Mouse (Mus musculus) stomach, embryonic 14.5 days (tissue): ENCODE data around the gene Hectd3. TPM values are rescaled to one million over a fixed set of nuclear protein-coding genes. Genes with fewer than 3 reads are reported as not detected.
A peak's percentile ranks its signal among the peaks of the same experiment; 100 is the strongest.

Source experiments
- ATAC-seq: fragments of 200-750 bp; cut with Nextera tagmentation; 2 replicates; pipeline ENCODE4 v1.8.0; 2017; ENCODE audit warnings: low read depth, moderate TSS enrichment; ENCODE audit not compliant: insufficient number of reproducible peaks, insufficient read depth, low FRiP score
- H3K27ac ChIP-seq: fragments of 300-500 bp; sonication (generic); 2 replicates; pipeline ENCODE4 v1.5.1; 2014; ENCODE audit warnings: mild to moderate bottlenecking, low read length, moderate library complexity, mixed read lengths
- H3K27me3 ChIP-seq: fragments of 300-500 bp; sonication (generic); 2 replicates; pipeline ENCODE4 v1.6.1; 2014; ENCODE audit warnings: low read length, control low read depth, mixed read lengths; ENCODE audit not compliant: control insufficient read depth, insufficient read depth
- H3K36me3 ChIP-seq: fragments of 300-500 bp; sonication (generic); 2 replicates; pipeline ENCODE4 v1.6.1; 2014; ENCODE audit warnings: mild to moderate bottlenecking, control low read depth, low read length, moderate library complexity, mixed read lengths; ENCODE audit not compliant: control insufficient read depth, insufficient read depth
- H3K4me1 ChIP-seq: fragments of 300-500 bp; sonication (generic); 2 replicates; pipeline ENCODE4 v1.6.1; 2014; ENCODE audit warnings: low read length, control low read depth, mixed read lengths; ENCODE audit not compliant: control insufficient read depth, insufficient read depth
- H3K4me2 ChIP-seq: fragments of 300-500 bp; sonication (generic); replicated peaks from 2 replicates; pipeline ENCODE4 v1.6.1; 2014; ENCODE audit warnings: low read depth, low read length, control low read depth
- H3K4me3 ChIP-seq: fragments of 300-500 bp; sonication (generic); 2 replicates; pipeline ENCODE4 v1.5.1; 2014; ENCODE audit warnings: low read depth, low read length, control low read depth
- H3K9ac ChIP-seq: fragments of 300-500 bp; sonication (generic); replicated peaks from 2 replicates; pipeline ENCODE4 v1.6.1; 2014; ENCODE audit warnings: low read depth, mild to moderate bottlenecking, control low read depth, low read length, moderate library complexity, mixed read lengths
- H3K9me3 ChIP-seq: fragments of 300-500 bp; sonication (generic); 2 replicates; pipeline ENCODE4 v1.6.1; 2016; ENCODE audit warnings: low read depth, low read length, control low read depth; ENCODE audit not compliant: control insufficient read depth
- whole genome bisulfite sequencing: fragments of 180-500 bp; shearing (Covaris S2); extraction: QIAGEN DNeasy Blood & Tissue Kit; methylation state at CpG from one replicate; pipeline ENCODE4 v1.1.7; 2014; 5-methylcytosine and 5-hydroxymethylcytosine counted together
- polyA plus RNA-seq: library from polyadenylated mRNA; unstranded; fragments of >200 nt; fragmentation: Nextera tagmentation; extraction: Ambion mirVana; gene quantifications from 2 replicates; pipeline ENCODE4 v1.2.1, GENCODE M21; 2014

The Hectd3 gene
- polyA plus RNA-seq, 1 experiment from 2014 or later = 5.6 TPM

DNA sequence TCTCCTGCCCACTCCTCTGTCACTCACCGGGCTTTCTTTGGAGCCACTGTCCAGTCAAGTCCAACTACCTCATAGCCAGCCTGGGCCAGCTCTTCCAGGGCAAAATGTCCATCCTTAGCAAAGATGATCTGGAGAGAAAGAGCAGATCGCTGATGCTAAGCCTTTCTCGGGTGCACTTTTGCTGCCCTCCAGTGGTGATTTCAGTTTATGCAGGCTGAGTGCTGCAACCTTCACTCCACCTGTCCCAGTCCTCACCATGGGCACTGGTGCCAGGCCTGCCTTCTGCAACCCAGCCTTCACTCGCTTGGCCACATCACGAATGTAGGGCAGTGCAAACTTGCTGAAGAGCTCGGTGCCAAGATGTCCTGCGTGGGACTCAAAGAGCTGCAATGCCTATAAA lies 3.8 kb upstream of the Hectd3 start:
- H3K27ac ChIP-seq = no peak overlapping the region
- 12% methylated on average over 7 of the region's 7 CpGs for WGBS
- H3K9ac ChIP-seq = no peak overlapping the region
- no peaks in the 10 kb centered on the region for H3K27me3 ChIP-seq
- no peak overlapping the region for H3K4me3 ChIP-seq
- H3K9me3 ChIP-seq = no peaks in the 10 kb centered on the region
- H3K4me1 ChIP-seq = peaks cover 9% of the 10 kb centered on the region
- no peaks in the 10 kb centered on the region for H3K36me3 ChIP-seq
- no peak for ATAC-seq
- no peak overlapping the region for H3K4me2 ChIP-seq

DNA sequence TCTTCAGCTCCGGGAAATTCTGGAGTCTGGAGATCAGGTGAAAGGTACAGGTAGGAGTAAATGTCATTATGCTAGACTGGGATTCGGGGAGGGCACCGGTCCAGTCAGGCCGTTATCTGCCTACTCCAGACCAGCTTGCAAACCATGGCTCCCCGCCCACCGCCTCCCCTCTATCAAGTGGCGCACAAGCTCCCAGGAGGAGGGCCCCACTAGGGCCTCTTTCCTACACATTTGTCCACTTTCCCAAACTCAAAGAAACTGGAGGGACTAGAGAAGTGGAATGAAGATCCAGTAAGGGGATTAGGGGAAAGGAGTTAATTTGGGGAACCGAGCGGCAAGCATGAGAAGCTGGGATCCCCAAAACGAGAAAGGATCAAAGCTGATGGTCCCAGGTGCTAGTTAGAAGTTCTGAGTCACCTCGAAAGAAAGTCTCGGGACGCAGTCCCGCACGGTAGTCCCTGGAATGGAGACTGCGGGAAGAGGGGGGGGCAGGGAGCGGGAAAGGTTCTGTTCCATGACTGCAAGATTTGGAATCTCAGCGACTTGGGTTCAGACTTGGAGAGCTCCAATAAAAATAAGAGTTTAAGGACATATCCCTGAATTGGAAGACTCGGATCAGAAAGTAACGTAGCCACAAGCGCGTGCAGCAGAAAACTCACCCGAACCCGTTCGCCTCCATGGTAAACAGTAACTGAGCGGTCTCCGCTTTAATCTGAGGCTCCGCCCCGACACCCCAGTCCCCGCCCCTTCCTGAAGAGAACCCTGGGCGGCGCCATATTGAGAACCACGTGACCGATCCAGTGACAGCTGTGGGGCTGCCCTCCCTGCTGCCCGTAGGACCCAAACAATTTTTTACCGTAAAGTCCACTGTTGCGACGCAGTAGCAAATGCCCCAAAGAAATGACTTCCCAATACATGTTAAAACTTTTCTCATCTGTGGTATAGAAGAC lies 1.2 kb upstream of the Hectd3 start, which contains the start of gene Urod:
TSS of gene Urod (minus strand) at position 742 of the 950 bp plus-strand sequence.
- no peaks in the 10 kb centered on the region for H3K36me3 ChIP-seq
- no peaks in the 10 kb centered on the region for H3K9me3 ChIP-seq
- peak within 1 kb of the TSS; percentile 99 for H3K4me2 ChIP-seq
- H3K4me1 ChIP-seq = peaks cover 9% of the 10 kb centered on the region
- peak within 1 kb of the TSS; percentile 63 for H3K9ac ChIP-seq
- ATAC-seq = peak; percentile 93
- WGBS = under 1% methylated on average over 38 of the region's 38 CpGs
- peak within 1 kb of the TSS; percentile 97 for H3K4me3 ChIP-seq
- H3K27me3 ChIP-seq = no peaks in the 10 kb centered on the region
- H3K27ac ChIP-seq = peak within 1 kb of the TSS; percentile 18; the same call in 1 of the 2 replicates

DNA sequence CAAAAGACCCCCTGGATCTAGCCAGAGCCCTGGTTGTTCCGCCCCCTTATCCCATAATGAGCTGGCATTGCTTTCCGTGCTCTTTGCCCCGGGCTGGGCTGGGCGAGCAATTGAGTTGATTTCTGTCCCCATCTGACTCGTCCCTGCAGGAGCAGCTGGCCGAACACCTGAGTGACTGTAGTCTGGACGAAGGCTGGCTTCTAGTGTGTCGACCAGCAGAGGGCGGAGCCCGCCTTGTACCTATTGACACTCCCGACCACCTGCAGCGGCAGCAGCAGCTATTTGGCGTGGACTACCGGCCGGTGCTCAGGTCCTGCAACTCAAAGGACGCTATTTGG lies 650 bp downstream of the Hectd3 start:
- Histone ChIP-seq H3K27ac (no peak overlapping the region), H3K36me3 (peaks cover 9% of the 10 kb centered on the region), H3K9ac (peak overlapping the region; percentile 63), H3K4me1 (peaks cover 9% of the 10 kb centered on the region), H3K9me3 (no peaks in the 10 kb centered on the region), H3K4me3 (peak overlapping the region; percentile 97), H3K4me2 (peak overlapping the region; percentile 99), H3K27me3 (no peaks in the 10 kb centered on the region)
- WGBS = under 1% methylated on average over 16 of the region's 16 CpGs
- ATAC-seq = 0 out of 2 replicates have a peak, but pooled peaks have one; percentile 10

DNA sequence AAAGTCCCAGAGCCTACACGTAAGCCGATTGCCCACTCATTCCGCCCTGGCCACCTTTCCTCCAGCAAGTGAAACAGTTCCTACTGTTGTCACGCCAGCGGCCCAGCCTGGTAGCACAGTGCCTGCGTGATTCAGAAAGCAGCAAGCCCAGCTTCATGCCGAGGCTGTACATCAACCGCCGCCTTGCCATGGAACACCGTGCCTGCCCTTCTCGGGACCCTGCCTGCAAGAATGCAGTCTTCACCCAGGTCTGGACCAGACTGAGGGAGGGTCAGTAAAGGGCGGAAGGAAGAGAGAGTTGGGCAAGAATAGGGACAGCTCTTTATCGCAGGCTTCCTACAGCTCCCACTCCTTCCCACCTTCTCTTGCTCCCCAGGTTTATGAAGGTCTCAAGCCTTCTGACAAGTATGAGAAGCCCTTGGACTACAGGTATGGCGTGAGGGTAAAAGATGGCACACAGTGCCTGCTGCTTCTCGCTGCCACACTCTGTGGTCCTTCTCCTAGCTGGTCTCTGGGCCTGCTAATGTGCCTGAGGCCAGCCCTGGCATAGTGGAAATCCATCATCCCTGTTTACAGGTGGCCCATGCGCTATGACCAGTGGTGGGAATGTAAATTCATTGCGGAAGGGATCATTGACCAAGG lies 4.5 kb downstream of the Hectd3 start:
- Histone ChIP-seq H3K4me2 (no peak overlapping the region), H3K4me3 (no peak overlapping the region), H3K9ac (no peak overlapping the region), H3K36me3 (peaks cover 9% of the 10 kb centered on the region), H3K4me1 (peaks cover 8% of the 10 kb centered on the region), H3K9me3 (no peaks in the 10 kb centered on the region), H3K27me3 (no peaks in the 10 kb centered on the region), H3K27ac (no peak overlapping the region)
- 90% methylated on average over 17 of the region's 17 CpGs for WGBS
- ATAC-seq = no peak

DNA sequence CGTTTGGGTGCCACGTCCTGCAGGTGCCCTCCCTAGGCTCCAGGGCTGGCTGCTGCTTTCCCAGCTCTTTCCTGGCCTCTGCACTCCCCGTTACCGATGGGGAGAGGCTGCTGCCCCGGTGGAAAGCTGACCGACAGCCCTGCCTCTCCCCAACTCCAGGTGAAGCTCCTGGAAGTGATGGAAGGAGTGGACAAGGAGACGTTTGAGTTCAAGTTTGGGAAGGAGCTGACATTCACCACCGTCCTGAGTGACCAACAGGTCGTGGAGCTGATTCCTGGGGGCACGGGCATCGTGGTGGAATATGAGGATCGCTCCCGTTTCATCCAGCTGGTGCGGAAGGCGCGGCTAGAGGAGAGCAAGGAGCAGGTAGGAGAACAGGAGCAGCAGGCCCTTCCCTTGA lies 6.8 kb downstream of the Hectd3 start:
- H3K4me2 ChIP-seq = no peak overlapping the region
- H3K27me3 ChIP-seq = no peaks in the 10 kb centered on the region
- ATAC-seq = no peak
- H3K27ac ChIP-seq = no peak overlapping the region
- WGBS = 90% methylated on average over 16 of the region's 16 CpGs
- H3K36me3 ChIP-seq = peaks cover 9% of the 10 kb centered on the region
- H3K4me3 ChIP-seq = no peak overlapping the region
- no peak overlapping the region for H3K9ac ChIP-seq
- H3K9me3 ChIP-seq = no peaks in the 10 kb centered on the region
- no peaks in the 10 kb centered on the region for H3K4me1 ChIP-seq

DNA sequence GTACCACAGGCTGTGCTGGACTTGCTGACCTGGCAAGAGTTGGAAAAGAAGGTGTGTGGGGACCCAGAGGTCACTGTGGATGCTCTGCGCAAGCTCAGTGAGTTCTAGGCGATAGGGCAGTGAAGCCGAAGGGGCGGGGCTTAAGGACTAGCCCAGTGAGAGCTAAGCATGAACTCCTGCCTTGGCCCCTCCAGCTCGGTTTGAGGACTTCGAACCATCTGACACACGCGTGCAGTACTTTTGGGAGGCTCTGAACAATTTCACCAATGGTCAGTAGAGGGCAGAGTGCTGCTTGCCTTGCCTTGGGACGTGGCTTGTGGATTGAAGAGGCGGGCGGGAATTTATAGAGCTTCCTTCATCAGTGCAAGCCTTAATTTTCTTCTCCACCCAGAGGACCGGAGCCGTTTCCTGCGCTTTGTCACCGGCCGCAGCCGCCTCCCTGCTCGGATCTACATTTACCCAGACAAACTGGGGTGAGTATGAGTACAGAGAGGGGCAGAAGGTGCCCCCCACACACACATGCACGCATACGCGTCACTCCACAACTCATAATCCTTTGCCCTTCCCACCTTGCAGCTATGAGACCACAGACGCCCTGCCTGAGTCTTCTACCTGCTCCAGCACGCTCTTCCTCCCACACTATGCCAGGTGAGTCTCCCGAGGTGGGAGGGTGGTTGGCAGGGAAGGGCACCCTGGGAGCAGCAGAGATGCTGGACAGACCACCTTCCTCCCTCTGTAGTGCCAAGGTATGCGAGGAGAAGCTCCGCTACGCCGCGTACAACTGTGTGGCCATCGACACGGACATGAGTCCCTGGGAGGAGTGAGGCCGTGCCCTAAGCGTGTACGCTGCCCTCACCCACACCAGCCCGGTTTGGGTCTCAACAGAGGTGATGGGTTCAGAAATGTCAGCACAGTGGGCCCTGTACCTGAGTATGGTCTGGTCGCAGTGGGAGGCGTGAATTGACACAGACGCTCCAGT lies 7.7 kb downstream of the Hectd3 start:
- H3K27me3 ChIP-seq = no peaks in the 10 kb centered on the region
- no peaks in the 10 kb centered on the region for H3K9me3 ChIP-seq
- peak; percentile 61; the same call in 1 of the 2 replicates for ATAC-seq
- no peak overlapping the region for H3K4me3 ChIP-seq
- no peak overlapping the region; the same call in 1 of the 2 replicates for H3K9ac ChIP-seq
- no peak overlapping the region for H3K27ac ChIP-seq
- H3K36me3 ChIP-seq = peaks cover 9% of the 10 kb centered on the region
- H3K4me2 ChIP-seq = no peak overlapping the region
- no peaks in the 10 kb centered on the region for H3K4me1 ChIP-seq
- 53% methylated on average over 38 of the region's 38 CpGs for WGBS

DNA sequence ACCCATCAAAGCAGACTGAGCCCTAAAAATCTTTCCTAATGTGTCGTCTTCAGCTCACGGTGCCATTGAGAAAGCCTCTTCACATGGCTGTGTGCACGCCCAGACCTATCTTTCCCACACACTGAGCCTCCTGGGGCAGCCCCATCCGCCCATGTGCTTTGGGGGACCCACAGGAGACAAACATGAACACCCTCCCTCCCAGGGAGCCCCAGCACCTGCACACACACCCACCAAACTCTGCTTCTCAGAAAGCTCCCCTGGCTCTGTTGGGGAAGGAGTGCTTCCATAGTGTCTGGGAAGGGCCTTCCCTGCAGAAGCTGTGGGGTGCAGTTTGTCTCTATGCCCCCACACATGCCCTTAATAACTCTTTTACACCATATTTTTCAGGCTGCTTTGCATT lies 9.5 kb downstream of the Hectd3 start:
- H3K9me3 ChIP-seq = no peaks in the 10 kb centered on the region
- no peak for ATAC-seq
- no peak overlapping the region for H3K4me3 ChIP-seq
- no peaks in the 10 kb centered on the region for H3K27me3 ChIP-seq
- no peak overlapping the region for H3K4me2 ChIP-seq
- WGBS = 86% methylated on average over 4 of the region's 4 CpGs
- no peaks in the 10 kb centered on the region for H3K4me1 ChIP-seq
- no peak overlapping the region for H3K27ac ChIP-seq
- H3K9ac ChIP-seq = no peak overlapping the region
- peaks cover 7% of the 10 kb centered on the region for H3K36me3 ChIP-seq
